8 mouse cellular contexts compared by ENCODE assay signal in the genomic region with DNA sequence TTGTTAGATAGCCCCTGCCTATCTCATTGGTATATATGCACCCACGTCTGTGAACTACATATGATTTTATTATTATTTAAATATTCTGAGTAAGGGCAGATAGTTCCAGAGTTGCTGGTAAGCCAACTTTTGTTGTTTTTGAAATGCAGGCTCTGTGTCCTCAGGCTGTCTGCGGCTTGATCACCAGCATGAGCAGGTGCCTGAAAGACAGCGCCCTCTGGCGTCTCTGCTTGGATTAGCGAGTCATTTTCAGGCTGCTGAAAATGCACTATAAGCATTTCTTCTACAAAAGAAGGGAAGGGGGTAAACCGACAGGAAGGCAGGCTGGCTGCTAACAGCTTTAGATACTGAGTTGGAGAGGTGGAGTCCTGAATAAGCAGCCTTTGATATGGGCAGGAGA.
DNase-seq lines count a peak whose midpoint lies in the region; ATAC-seq lines count a peak whose summit lies in the region.

No protein-coding gene starts in this region.

- H3K4me1 ChIP-seq in liver, embryonic 12.5 days = no peaks in the 10 kb centered on the region
- H3K4me1 ChIP-seq in forebrain, embryonic 13.5 days = no peaks in the 10 kb centered on the region
- 0 out of 2 replicates have a peak, but pooled peaks cover 3% of the 10 kb centered on the region for H3K4me1 ChIP-seq in midbrain, embryonic 14.5 days (ENCODE audit: control insufficient read depth, insufficient read depth, low read length)

- no peak for ATAC-seq in liver, embryonic 12.5 days
- peak; percentile 65; the same call in 1 of the 2 replicates for ATAC-seq in forebrain, embryonic 13.5 days
- no peak for ATAC-seq in midbrain, embryonic 14.5 days (ENCODE audit: low FRiP score, low TSS enrichment)

- WGBS in liver, embryonic 12.5 days (ENCODE audit: insufficient replicate concordance) = 8% methylated on average over 6 of the region's 6 CpGs
- WGBS in forebrain, embryonic 13.5 days = 6% methylated on average over 6 of the region's 6 CpGs
- whole genome bisulfite sequencing in midbrain, embryonic 14.5 days = 4% methylated on average over 6 of the region's 6 CpGs

- no peak overlapping the region for H3K27ac ChIP-seq in liver, embryonic 12.5 days
- H3K27ac ChIP-seq in forebrain, embryonic 13.5 days = no peak overlapping the region
- H3K27ac ChIP-seq in midbrain, embryonic 14.5 days (replicated peaks; ENCODE audit: low read depth, low read length) = no peak overlapping the region

- DNase-seq in liver = peak; percentile 41
- DNase-seq in c-Kit-positive CD71-positive TER-119-positive erythroid progenitor cells, embryonic 14.5 days (ENCODE audit: low spot score) = peak; percentile 5
- peak; percentile 26 for DNase-seq in hindlimb bud, embryonic 11.5 days (ENCODE audit: extremely low spot score, low read depth, low spot score)
- DNase-seq in left cerebral cortex, adult 8-10 months (ENCODE audit: low spot score in 2 of 2) = peak; percentile 58 to 77
- DNase-seq in midbrain, embryonic 14.5 days = peak; percentile 90
- DNase-seq in urinary bladder, postnatal 14 days (ENCODE audit: low spot score) = peak; percentile 58

- no peak overlapping the region for H3K9ac ChIP-seq in liver, embryonic 12.5 days
- H3K9ac ChIP-seq in forebrain, embryonic 13.5 days = no peak overlapping the region
- H3K9ac ChIP-seq in midbrain, embryonic 14.5 days (replicated peaks; ENCODE audit: low read length) = no peak overlapping the region

- no peaks in the 10 kb centered on the region for H3K9me3 ChIP-seq in liver, embryonic 12.5 days (replicated peaks)
- no peaks in the 10 kb centered on the region for H3K9me3 ChIP-seq in forebrain, embryonic 13.5 days (replicated peaks)
- no peaks in the 10 kb centered on the region for H3K9me3 ChIP-seq in midbrain, embryonic 14.5 days (ENCODE audit: control insufficient read depth, low read length)

- H3K27me3 ChIP-seq in liver, embryonic 12.5 days (replicated peaks) = no peaks in the 10 kb centered on the region
- H3K27me3 ChIP-seq in forebrain, embryonic 13.5 days = no peaks in the 10 kb centered on the region
- no peaks in the 10 kb centered on the region for H3K27me3 ChIP-seq in midbrain, embryonic 14.5 days (ENCODE audit: control insufficient read depth, insufficient read depth, low read length)

- H3K36me3 ChIP-seq in liver, embryonic 12.5 days = no peaks in the 10 kb centered on the region
- no peaks in the 10 kb centered on the region for H3K36me3 ChIP-seq in forebrain, embryonic 13.5 days (ENCODE audit: poor library complexity, severe bottlenecking)
- H3K36me3 ChIP-seq in midbrain, embryonic 14.5 days (ENCODE audit: control insufficient read depth, insufficient read depth, low read length) = no peaks in the 10 kb centered on the region

- H3K4me2 ChIP-seq in liver, embryonic 12.5 days = no peak overlapping the region
- H3K4me2 ChIP-seq in forebrain, embryonic 13.5 days = no peak overlapping the region
- no peak overlapping the region for H3K4me2 ChIP-seq in midbrain, embryonic 14.5 days (ENCODE audit: low read length)

- H3K4me3 ChIP-seq in liver, embryonic 12.5 days = no peak overlapping the region
- no peak overlapping the region for H3K4me3 ChIP-seq in forebrain, embryonic 13.5 days
- H3K4me3 ChIP-seq in midbrain, embryonic 14.5 days (replicated peaks; ENCODE audit: low read depth, low read length) = no peak overlapping the region

Comparison
In these comparisons a context has a peak if more than half of its experiments do, and no peak if none do; other contexts are left out.
1. DNase-seq: peak in every context shown above with its lines; median percentile 90 in midbrain, embryonic 14.5 days; 68 in left cerebral cortex, adult 8-10 months; 58 in urinary bladder, postnatal 14 days; 41 in liver; 26 in hindlimb bud, embryonic 11.5 days; 5 in c-Kit-positive CD71-positive TER-119-positive erythroid progenitor cells, embryonic 14.5 days.